Mouse (Mus musculus) T-cell, adult 2 months (primary cell): ENCODE measurements around the gene Fbln1.
A peak's percentile ranks its signal among the peaks of the same experiment; 100 is the strongest.

Experiments used
- DNase-seq: peaks from one replicate; pipeline ENCODE4 v3.0.0; 2022; ENCODE audit warnings: low spot score

Fbln1 gene

DNA sequence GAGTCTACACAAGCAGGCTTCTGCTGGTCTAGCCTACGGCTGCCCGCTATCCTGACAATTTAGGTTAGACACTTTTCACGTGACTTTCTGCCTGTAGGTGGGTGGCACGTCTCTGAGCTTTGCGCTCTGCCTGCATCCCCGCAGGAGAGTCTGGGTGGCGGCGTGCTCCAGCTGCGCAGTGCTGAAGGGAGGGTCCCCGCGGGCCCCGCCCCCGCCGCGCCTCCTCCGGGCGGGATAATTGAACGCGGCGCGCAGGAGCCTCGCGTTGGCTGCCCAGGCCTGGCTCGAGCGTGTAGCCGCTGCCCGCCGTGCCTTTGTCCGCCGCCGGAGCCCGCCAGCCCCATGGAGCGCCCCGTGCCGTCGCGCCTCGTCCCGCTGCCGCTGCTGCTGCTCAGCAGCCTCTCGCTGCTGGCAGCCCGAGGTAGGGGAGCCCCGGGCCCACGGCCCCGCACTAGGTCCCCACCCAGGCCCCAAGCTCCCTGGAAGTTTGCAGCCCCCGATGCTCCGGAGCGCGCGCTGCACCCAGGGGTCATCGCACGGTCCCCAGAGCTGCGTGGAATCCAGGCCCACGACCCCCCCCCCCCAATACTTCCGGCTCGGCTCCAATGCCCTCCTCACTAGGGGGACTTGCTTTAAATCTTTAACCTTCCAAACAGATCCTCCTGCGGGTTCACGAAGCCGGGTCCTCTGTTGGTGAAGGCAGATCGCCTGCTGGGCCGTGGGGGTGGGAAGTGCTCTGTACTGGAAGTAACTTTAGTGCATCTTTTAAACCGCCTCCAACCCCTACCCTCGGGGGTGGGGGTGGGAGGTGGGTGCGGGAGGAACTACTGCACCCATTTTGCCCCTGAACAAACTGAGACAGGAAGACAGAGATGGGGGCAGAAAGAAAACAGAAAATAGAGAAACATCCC, at the start of gene Fbln1:
Fbln1 (plus strand) TSS at position 158 of the 911 bp plus-strand sequence.
- peak; percentile 49 for DNase-seq

- no peak for DNase-seq
These were observed 49.6 kb upstream of the Fbln1 start for GRCm38 (mm10) chr15:85156198-85156597.

GRCm38 (mm10) chr15:85161416-85161815, 44.3 kb upstream of the Fbln1 start:
- DNase-seq, result no peak

- no peak for DNase-seq
These were observed 42.8 kb upstream of the Fbln1 start for GRCm38 (mm10) chr15:85162693-85163663.

GRCm38 (mm10) chr15:85166433-85166933, 39.3 kb upstream of the Fbln1 start:
- no peak for DNase-seq

GRCm38 (mm10) chr15:85167086-85167679, 38.6 kb upstream of the Fbln1 start:
- no peak for DNase-seq

- DNase-seq, result no peak
These were observed 33.7 kb upstream of the Fbln1 start for GRCm38 (mm10) chr15:85172054-85172453.

DNA sequence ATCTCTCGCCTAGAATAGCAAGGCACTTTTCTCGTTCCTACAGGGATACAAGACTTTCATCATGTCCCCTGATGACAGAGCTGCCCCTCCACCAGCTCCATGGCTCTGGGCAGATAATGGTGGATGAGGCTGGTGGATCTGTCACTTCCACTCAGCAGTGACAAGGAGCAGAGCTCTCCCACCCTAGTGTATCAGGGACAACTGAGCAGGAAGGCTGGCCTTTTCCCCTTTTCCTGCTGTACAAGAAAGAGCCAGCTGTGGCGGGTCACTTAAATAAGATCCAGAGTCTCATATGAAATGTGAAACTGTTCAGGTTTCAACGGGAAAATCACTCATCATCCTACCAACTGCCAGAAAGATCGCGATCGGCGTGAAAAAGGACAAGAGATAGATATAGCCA, 32.3 kb upstream of the Fbln1 start:
- DNase-seq, result no peak

GRCm38 (mm10) chr15:85174060-85174459, 31.7 kb upstream of the Fbln1 start:
- no peak for DNase-seq

DNA sequence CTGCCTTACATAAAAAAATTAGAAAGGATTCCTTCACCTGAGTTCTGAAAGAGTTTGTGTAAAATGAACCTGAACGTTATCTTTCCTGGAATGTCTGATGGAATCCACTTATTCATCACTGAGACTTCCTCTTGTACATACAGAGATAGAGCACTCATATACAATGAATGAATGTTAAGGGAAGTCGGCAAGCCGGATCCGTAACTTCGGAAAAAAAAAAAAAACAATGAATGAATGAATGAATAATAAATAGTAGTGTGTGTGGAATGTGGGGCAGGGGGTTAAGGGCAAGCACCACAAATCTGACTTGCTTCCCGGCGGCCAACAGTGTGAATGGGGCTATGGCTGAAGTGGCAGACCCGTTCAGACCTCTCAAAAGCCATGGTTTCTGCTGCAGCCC, 28.2 kb upstream of the Fbln1 start:
- DNase-seq, result peak; percentile 24

DNA sequence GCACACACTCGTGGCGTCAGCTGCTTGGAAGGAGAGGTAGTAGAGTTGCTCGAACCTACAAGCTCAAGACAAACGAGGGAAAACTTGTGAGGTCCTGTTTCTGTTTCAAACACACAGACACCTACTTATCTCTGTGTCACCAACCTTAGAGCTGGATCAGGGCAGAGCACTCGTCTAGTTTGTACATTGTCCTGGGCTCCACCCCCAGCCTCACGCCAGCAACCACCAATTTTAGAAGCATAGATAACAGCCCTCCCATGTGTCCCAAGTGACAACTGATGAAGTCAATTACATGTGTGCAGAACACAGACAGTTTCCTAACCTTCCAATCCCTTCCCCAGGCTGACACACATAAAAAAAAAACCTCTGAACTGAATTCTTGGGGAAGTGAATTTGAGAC, 27.6 kb upstream of the Fbln1 start:
- DNase-seq, result no peak

GRCm38 (mm10) chr15:85179528-85180180, 26.1 kb upstream of the Fbln1 start:
- DNase-seq, result no peak

- no peak for DNase-seq
These were observed 25.4 kb upstream of the Fbln1 start for GRCm38 (mm10) chr15:85180368-85180767.

- no peak for DNase-seq
These were observed 23.7 kb upstream of the Fbln1 start for GRCm38 (mm10) chr15:85182063-85182462.

- DNase-seq, result no peak
These were observed 18.8 kb upstream of the Fbln1 start for GRCm38 (mm10) chr15:85186916-85187315.

DNA sequence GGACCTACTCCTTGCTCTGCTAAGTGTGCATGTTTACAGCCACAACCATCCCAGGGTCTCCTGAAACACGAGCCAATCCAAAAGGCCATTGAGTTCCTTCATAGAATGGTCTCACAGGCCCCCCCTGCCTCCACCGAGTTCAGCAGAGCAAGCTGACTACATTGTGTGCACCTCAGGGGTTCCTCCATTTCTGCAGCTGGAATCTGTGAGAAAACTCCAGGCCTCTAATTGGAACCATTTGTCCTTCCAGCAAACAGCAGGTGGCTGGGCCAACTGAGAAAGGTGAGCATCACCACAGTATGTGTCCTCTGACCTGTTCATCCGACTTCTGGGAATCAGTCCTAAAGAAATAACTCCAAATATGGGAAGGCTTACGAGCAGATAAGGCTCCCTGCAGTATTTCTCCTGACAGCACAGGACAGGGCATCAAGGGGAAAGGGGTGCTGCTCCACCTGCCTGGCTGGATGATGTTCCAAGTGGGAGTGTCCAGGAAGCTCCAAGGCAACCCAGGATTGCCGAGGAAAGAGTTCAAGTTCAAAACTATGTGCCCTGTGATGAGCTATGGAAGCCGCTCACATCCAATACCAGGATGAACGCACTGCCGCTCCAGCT, 17.5 kb upstream of the Fbln1 start:
- DNase-seq, result no peak

DNA sequence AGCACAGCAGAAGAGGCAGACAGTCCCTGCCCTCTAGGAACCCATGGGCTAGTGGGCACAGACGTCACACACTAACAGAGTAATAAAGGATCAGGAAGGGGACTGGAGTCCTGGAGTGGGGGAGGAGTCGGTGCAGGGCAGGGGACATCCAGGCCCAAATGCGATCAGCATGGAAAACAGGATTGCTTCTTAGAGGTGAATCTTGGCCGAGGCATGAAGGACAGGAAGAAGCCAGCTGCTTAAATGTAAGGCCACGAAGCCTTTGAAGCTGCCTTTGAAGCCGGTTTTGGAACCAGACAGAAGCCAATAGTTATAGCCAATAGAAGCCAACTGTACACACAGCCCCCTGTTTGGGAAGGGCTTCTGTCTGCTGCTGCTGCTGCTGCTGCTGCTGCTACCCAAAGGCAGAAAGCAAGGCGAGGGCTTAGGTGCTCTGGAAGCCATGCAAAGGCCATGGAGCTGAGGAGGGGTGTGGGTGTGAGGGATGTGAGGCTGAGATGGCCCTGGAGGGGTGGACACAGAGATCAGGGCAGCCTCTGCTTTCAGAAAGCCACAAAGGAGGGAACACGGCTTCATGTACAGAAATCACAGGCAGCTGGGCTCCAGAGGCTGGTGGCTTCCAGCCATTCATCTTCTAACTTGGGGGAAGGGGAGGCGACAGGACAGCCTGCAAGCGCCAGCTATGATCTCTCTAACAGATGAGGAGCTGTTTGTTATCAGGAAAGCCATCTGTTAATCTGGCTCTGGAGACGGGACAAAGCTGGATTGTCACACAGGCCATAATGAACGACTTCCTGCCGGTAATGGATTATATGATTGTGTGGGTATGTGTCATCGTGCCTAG, 5.1 kb upstream of the Fbln1 start:
- no peak for DNase-seq

GRCm38 (mm10) chr15:85202199-85202598, 3.5 kb upstream of the Fbln1 start:
- no peak for DNase-seq

DNA sequence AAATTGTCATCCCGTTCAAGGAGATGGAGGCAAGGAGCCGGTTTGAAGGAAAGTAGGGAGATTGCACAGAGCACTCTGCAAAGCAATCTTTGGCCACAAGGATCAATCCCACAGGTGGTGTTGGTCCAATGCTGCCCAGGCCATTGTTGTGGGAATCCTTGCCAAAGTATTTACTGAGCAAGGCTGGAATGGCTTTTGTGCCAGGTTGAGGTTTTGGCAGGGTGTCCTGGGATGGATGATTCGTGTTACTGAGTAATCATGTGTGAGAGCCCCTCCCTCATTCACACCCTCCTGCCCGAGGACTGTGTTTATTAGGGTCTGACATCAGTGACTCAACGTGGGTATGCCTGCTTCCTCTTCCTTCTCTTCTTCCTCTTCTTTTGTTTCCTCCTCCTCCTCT, 3.0 kb upstream of the Fbln1 start:
- DNase-seq, result no peak

DNA sequence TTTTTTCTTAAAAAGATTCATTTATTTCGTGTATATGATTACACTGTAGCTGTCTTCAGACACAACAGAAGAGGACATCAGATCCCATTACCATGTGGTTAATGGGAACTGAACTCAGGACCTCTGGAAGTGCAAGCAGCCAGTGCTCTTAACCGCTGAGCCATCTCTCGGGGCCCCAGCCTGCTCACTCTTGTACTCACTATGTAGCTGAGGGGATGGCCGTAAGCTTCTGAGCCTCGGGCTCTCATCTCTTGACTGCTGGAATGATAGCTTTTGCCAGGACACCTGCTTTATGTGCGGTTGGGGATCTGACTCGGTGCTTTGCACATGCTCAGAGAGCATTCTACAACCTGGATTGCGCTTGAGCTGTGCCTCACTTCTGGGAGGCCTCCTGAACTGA, 1.4 kb upstream of the Fbln1 start:
- DNase-seq, result no peak
